Mouse (Mus musculus): ENCODE results near the gene Ahdc1. TPM values are rescaled to one million over a fixed set of nuclear protein-coding genes. Genes with fewer than 3 reads are reported as not detected.

Gene Ahdc1
- total and polyA plus RNA-seq, 3 experiments: 1.6 to 19.9 (median 8.4) TPM

DNA sequence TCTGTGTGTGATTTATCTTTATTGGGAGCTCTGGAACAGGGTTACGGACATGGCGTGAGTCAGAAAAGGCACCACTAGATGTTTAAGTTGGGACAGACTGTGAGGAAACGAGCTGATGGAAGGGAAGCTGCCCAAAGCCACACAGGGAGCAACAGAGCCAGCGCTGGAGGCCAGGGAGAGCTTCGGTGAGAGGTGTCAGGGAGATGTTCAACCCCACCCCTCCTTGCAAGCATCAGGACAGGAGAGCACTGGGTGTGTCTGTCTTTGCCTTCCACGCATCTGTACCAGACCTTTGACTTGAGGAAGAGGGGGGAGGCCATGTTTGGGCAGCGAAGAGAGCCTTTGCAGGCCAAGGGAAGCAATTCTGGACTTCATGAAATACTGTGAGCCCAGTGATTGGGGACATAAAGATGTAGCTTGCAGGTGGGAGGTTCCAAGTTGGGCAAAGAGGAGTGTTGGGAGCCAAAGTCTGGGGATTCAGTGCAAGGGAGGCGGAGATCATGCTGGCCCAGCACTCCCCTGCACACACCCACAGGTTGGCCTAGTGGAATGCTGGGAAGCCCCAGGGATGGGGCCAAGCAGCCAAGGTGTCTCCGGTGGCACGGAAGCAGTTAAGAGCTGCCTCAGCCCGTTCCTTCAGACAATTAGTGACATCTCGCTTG, 35.8 kb downstream of the Ahdc1 start:
- Histone ChIP-seq H3K4me1 (ENCODE audit: control insufficient read depth in 1 of 2, insufficient read depth in 2 of 2) (peaks cover 36 to 84% of the 10 kb centered on the region in 2 experiments), H3K9ac (ENCODE audit: insufficient read depth, low read depth) (no peak overlapping the region), H3K4me2 (ENCODE audit: insufficient read depth, low read depth, poor library complexity, severe bottlenecking) (no peak overlapping the region), H3K27ac (ENCODE audit: insufficient read depth, low read depth) (no peak overlapping the region), H3K79me2 (replicated peaks; ENCODE audit: control insufficient read depth, extremely low read depth, insufficient read depth, poor library complexity, severe bottlenecking) (no peaks in the 10 kb centered on the region), H3K9me3 (replicated peaks; ENCODE audit: low read length) (no peaks in the 10 kb centered on the region), H3K27me3 (replicated peaks) (no peaks in the 10 kb centered on the region), H3K36me3 (replicated peaks in 1 of 2; ENCODE audit: control insufficient read depth in 1 of 2, insufficient read depth in 1 of 2, low read length in 1 of 2) (peaks cover 0 to 48% of the 10 kb centered on the region in 2 experiments), H3K4me3 (replicated peaks in 1 of 3; ENCODE audit: low read depth in 2 of 3, low read length in 2 of 3, poor library complexity in 1 of 3) (no peak overlapping the region)
- in situ Hi-C loops (cut with MboI; ENCODE audit: low pct_ligation_motif_present, low pct_unique_long_range_greater_than_20kb, low sequenced_read_pairs) (loop anchor here (5.0 kb wide), 1 partner anchor 35 kb away; the partner anchor contains the start of gene Ahdc1), dilution Hi-C loops (cut with MboI; ENCODE audit: extremely low pct_ligation_motif_present, extremely low pct_unique_long_range_greater_than_20kb, low sequenced_read_pairs) (no loop called here)
- no peak for TF ChIP-seq RCOR1 (conservative IDR thresholded peaks at IDR 0.05; ENCODE audit: low read depth, low read length)
- no peak for TF ChIP-seq ETS1 (conservative IDR thresholded peaks at IDR 0.05; ENCODE audit: low read depth, low read length)
- no peak for TF ChIP-seq CHD1 (IDR thresholded peaks at IDR 0.05; ENCODE audit: low read depth, low read length)
- no peak for TF ChIP-seq IRF4 (IDR thresholded peaks at IDR 0.05; ENCODE audit: low read depth, low read length)
- TF ChIP-seq SIN3A (IDR thresholded peaks at IDR 0.05; ENCODE audit: low read length): no peak
- TF ChIP-seq JUND (conservative IDR thresholded peaks at IDR 0.05; ENCODE audit: low read depth, low read length): no peak
- TF ChIP-seq POLR2AphosphoS2 (IDR thresholded peaks at IDR 0.05; ENCODE audit: low read depth, low read length): no peak
- no peak for TF ChIP-seq MAFK (IDR thresholded peaks at IDR 0.05; ENCODE audit: insufficient replicate concordance, low read length)
- no peak for TF ChIP-seq ELF1 (IDR thresholded peaks at IDR 0.05; ENCODE audit: low read depth, low read length)
- no peak for TF ChIP-seq USF1 (IDR thresholded peaks at IDR 0.05; ENCODE audit: low read depth, low read length)
- no peak for TF ChIP-seq KAT2A (IDR thresholded peaks at IDR 0.05; ENCODE audit: insufficient replicate concordance, low read length)
- no peak for TF ChIP-seq UBTF (IDR thresholded peaks at IDR 0.05; ENCODE audit: low read depth, low read length)
- TF ChIP-seq GABPA (IDR thresholded peaks at IDR 0.05; ENCODE audit: insufficient replicate concordance, low read depth, low read length): no peak
- TF ChIP-seq NELFE (IDR thresholded peaks at IDR 0.05; ENCODE audit: low read depth, low read length): no peak
- no peak for TF ChIP-seq ZKSCAN1 (IDR thresholded peaks at IDR 0.05; ENCODE audit: borderline replicate concordance, low read depth, low read length)
- no peak for TF ChIP-seq MYC (IDR thresholded peaks at IDR 0.05; ENCODE audit: low read depth, low read length)
- TF ChIP-seq TCF12 (IDR thresholded peaks at IDR 0.05; ENCODE audit: low read depth, low read length): no peak
- no peak for TF ChIP-seq NRF1 (IDR thresholded peaks at IDR 0.05; ENCODE audit: low read depth, low read length)
- TF ChIP-seq ZC3H11A (IDR thresholded peaks at IDR 0.05; ENCODE audit: low read depth, low read length): no peak
- TF ChIP-seq RAD21 (IDR thresholded peaks at IDR 0.05; ENCODE audit: low read depth, low read length): no peak
- no peak for DNase-seq (ENCODE audit: extremely low read depth)
